Mouse (Mus musculus) embryonic facial prominence, embryonic 13.5 days (tissue): Measurements from ENCODE around the gene Pzp. TPM values are rescaled to one million over a fixed set of nuclear protein-coding genes. Genes with fewer than 3 reads are reported as not detected.

ENCODE experiments used
- ATAC-seq: fragments of 200-750 bp; cut with Nextera tagmentation; 2 replicates; pipeline ENCODE4 v1.8.0; 2017; ENCODE audit warnings: low read depth; ENCODE audit not compliant: insufficient number of reproducible peaks, insufficient read depth, low FRiP score, low TSS enrichment
- H3K27ac ChIP-seq: fragments of 300-500 bp; sonication (generic); 2 replicates; pipeline ENCODE4 v1.5.1; 2015; ENCODE audit warnings: moderate library complexity, mild to moderate bottlenecking, inconsistent platforms
- H3K27me3 ChIP-seq: fragments of 300-500 bp; sonication (generic); 2 replicates; pipeline ENCODE4 v1.6.1; 2015; ENCODE audit warnings: mild to moderate bottlenecking, inconsistent platforms
- H3K36me3 ChIP-seq: fragments of 300-500 bp; sonication (generic); 2 replicates; pipeline ENCODE4 v1.6.1; 2015; ENCODE audit warnings: mild to moderate bottlenecking, inconsistent platforms
- H3K4me1 ChIP-seq: fragments of 300-500 bp; sonication (generic); 2 replicates; pipeline ENCODE4 v1.6.1; 2015; ENCODE audit warnings: inconsistent platforms
- H3K4me2 ChIP-seq: fragments of 300-500 bp; sonication (generic); 2 replicates; pipeline ENCODE4 v1.6.1; 2015; ENCODE audit warnings: moderate library complexity, mild to moderate bottlenecking, inconsistent platforms
- H3K4me3 ChIP-seq: fragments of 300-500 bp; sonication (generic); 2 replicates; pipeline ENCODE4 v1.5.1; 2015; ENCODE audit warnings: mild to moderate bottlenecking, inconsistent platforms
- H3K9ac ChIP-seq: fragments of 300-500 bp; sonication (generic); 2 replicates; pipeline ENCODE4 v1.6.1; 2015; ENCODE audit warnings: mild to moderate bottlenecking, inconsistent platforms
- H3K9me3 ChIP-seq: fragments of 300-500 bp; sonication (generic); 2 replicates; pipeline ENCODE4 v1.6.1; 2016; ENCODE audit warnings: inconsistent platforms
- WGBS: fragments of 180-500 bp; shearing (Covaris S2); methylation state at CpG from one replicate; pipeline ENCODE4 v1.1.7; 2015; ENCODE audit warnings: mixed read lengths; 5-methylcytosine and 5-hydroxymethylcytosine counted together
- polyA plus RNA-seq: library from polyadenylated mRNA; unstranded; fragments of >200 nt; fragmentation: Nextera tagmentation; extraction: Ambion mirVana; gene quantifications from 2 replicates; pipeline ENCODE4 v1.2.1, GENCODE M21; 2015

Pzp gene
- polyA plus RNA-seq, 1 experiment from 2014 or later: 0.15 TPM

DNA sequence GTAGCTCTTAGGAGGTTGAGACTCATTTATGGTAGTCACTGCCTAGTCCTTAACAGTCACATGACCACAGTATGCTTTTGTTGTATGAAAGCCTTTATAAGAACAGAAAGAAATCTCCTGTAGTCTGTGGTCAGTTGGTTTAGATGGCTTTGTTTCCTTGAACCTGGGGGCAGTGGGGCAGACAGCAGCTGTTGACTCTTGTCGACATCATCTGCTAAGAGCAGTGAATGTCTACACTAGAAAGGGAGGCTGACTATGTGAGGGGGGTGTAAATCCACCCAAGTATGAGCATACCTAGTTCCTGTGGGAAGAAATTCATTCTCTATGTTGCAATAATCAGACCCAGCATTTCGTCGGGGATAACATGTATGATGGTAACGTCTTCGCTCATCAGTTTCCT is 79.5 kb downstream of the Pzp start:
- WGBS: 98% methylated on average over 5 of the region's 5 CpGs
- no peaks in the 10 kb centered on the region for H3K27me3 ChIP-seq
- H3K27ac ChIP-seq: no peak overlapping the region
- no peak for ATAC-seq
- H3K9me3 ChIP-seq: no peaks in the 10 kb centered on the region
- H3K4me3 ChIP-seq: no peak overlapping the region
- H3K4me2 ChIP-seq: no peak overlapping the region
- H3K36me3 ChIP-seq: no peaks in the 10 kb centered on the region; the same call in 1 of the 2 replicates
- H3K9ac ChIP-seq: no peak overlapping the region
- peaks cover 7% of the 10 kb centered on the region; the same call in 1 of the 2 replicates for H3K4me1 ChIP-seq

DNA sequence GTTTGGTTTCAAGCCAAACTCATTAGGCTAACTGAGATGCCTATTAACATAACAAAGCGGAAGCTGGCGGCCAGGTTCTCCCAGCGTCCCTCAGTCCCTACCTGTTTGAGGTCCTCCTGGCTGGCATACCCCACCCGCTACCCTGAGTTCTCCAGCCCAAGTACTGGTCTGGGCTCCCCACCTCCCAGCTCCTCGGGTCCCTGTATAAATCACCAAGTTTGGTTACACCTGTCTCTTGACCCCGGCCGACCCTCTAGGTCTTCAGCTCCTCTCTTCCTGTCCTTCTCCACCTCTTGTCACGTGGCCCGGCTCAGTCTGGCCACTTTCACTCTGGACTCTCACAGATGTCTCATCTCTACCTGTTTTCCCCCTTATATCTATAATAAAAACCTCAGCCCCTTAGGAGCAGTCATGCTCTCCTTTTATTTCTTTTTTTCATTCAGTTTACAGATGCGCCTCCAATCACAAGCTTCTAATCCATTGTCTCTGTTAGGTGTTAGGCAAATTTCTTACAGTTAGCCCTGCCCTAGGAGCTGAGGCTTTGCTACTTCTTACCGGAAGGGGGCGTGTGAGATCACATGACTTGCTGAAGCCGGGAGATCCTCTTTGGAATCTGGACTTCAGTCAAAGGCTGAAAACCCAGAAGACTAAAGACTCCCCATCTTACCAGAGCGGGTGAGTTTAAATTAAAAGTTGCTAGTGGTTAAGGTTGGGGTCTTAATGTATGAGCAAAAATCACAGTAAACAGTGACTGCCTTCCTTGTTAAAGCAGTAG is 80.6 kb downstream of the Pzp start:
- Histone ChIP-seq H3K36me3 (no peaks in the 10 kb centered on the region; the same call in 1 of the 2 replicates), H3K4me1 (peaks cover 7% of the 10 kb centered on the region; the same call in 1 of the 2 replicates), H3K9me3 (no peaks in the 10 kb centered on the region), H3K9ac (no peak overlapping the region), H3K4me2 (peak overlapping the region; percentile 24), H3K27ac (no peak overlapping the region), H3K4me3 (no peak overlapping the region), H3K27me3 (no peaks in the 10 kb centered on the region)
- WGBS: 13% methylated on average over 14 of the region's 14 CpGs
- no peak for ATAC-seq

GRCm38 (mm10) chr6:128440238-128440637 is 86.3 kb downstream of the Pzp start:
- no peak overlapping the region for H3K9ac ChIP-seq
- no peak overlapping the region for H3K4me2 ChIP-seq
- no peaks in the 10 kb centered on the region for H3K9me3 ChIP-seq
- peaks cover 13% of the 10 kb centered on the region for H3K36me3 ChIP-seq
- H3K4me1 ChIP-seq: peaks cover 19% of the 10 kb centered on the region
- H3K4me3 ChIP-seq: no peak overlapping the region
- WGBS: 90% methylated on average over 2 of the region's 2 CpGs
- no peak overlapping the region for H3K27ac ChIP-seq
- no peak for ATAC-seq
- no peaks in the 10 kb centered on the region for H3K27me3 ChIP-seq

DNA sequence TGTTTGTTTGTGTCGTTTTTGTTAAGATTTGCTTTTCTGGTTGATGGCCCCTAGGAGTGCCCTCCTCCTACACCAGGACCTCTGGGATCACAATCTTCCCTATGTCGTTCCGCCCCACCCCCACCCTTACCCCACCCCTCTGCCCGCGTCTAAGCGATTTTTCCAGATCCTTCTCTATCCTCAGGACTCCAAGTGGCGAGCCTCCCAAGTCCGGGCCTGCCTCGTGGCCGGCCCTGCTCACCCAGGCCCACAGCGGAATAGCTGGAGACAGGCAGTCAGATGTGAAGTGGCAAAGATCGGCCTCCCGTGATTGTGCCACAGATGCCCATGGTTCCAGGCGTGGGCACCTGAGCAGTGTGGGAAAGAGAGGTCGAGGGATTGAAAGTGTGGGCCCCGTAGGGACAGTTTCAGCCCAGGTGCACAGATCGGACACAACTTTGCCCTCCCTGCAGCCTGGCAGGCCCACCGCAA is 87.6 kb downstream of the Pzp start:
- Histone ChIP-seq H3K4me3 (peak overlapping the region; percentile 96), H3K27ac (peak overlapping the region; percentile 94), H3K36me3 (peaks cover 27% of the 10 kb centered on the region), H3K4me2 (peak overlapping the region; percentile 67), H3K9ac (peak overlapping the region; percentile 96), H3K27me3 (no peaks in the 10 kb centered on the region), H3K4me1 (peaks cover 19% of the 10 kb centered on the region), H3K9me3 (no peaks in the 10 kb centered on the region)
- ATAC-seq: peak; percentile 58
- WGBS: 23% methylated on average over 18 of the region's 18 CpGs

DNA sequence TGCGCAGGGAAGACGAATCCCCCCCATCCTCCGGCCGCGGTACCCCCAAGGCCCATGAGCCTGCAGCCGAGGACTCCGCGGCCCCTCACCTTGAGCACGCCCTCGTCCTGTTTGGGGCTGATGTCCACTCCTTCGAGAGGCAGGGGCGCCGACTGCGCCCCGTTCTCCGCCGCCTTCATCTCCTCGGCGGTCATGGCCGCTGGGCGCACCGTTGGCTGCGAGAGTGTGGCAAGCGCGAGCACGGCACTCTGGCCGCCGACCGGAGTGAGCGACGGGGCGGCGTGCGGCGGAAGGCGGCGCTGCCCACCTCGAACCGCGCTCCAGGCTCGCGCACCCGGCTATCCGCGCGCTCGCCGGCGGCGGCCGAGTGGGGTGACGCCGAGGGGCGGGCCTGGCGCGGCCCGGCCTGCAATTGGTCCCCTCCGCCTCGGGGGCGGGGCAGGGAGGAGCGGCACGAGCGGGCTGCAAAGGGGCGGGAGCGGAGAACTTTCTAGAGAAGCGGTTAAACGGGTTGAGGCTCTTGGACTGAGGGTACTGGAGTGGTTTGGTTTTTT is 88.1 kb downstream of the Pzp start, which contains the start of gene Fkbp4:
Gene Fkbp4, minus strand, starts transcription at position 361 of the 554 bp plus-strand sequence.
- H3K9me3 ChIP-seq: no peaks in the 10 kb centered on the region
- under 1% methylated on average over 62 of the region's 67 CpGs for WGBS
- peak within 1 kb of the TSS; percentile 96 for H3K4me3 ChIP-seq
- H3K9ac ChIP-seq: peak within 1 kb of the TSS; percentile 96
- H3K36me3 ChIP-seq: peaks cover 32% of the 10 kb centered on the region
- no peaks in the 10 kb centered on the region for H3K27me3 ChIP-seq
- peaks cover 19% of the 10 kb centered on the region for H3K4me1 ChIP-seq
- H3K4me2 ChIP-seq: peak within 1 kb of the TSS; percentile 67
- ATAC-seq: peak; percentile 94
- peak within 1 kb of the TSS; percentile 94 for H3K27ac ChIP-seq

DNA sequence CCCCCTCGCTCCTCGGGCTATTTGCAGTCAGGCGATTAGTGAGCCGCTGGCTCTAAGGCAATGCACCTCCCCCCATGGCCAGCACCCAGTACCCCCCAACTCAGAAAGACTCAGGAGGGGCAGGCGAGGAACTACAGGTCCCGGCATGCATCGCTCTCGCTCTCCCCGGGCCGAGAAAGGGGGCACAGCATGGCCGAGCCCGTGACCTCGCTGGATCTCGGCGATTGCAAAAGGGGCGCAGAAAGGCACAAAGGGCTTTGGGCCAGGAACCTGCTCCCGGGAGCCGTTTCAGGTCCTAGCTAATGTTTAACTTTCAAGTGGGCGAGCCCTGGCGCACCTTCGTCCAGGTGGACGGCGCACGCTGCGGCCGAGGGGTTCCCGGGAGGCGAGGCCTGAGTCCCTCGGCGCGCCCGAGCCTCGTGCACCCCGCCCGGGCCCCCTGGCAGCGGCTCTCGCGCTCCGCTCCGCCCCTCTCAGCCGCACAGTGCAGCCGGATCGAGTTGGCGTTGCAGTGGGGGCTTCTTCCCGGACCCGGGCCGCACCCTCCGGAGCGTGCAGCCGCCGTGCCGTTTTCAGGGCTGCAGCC is 88.7 kb downstream of the Pzp start:
- H3K27me3 ChIP-seq: no peaks in the 10 kb centered on the region
- no peaks in the 10 kb centered on the region for H3K9me3 ChIP-seq
- WGBS: under 1% methylated on average over 52 of the region's 52 CpGs
- peaks cover 38% of the 10 kb centered on the region for H3K36me3 ChIP-seq
- peak; percentile 69 for ATAC-seq
- H3K27ac ChIP-seq: peak overlapping the region; percentile 94
- peak overlapping the region; percentile 67 for H3K4me2 ChIP-seq
- H3K9ac ChIP-seq: peak overlapping the region; percentile 96
- H3K4me1 ChIP-seq: peaks cover 19% of the 10 kb centered on the region
- H3K4me3 ChIP-seq: peak overlapping the region; percentile 96

DNA sequence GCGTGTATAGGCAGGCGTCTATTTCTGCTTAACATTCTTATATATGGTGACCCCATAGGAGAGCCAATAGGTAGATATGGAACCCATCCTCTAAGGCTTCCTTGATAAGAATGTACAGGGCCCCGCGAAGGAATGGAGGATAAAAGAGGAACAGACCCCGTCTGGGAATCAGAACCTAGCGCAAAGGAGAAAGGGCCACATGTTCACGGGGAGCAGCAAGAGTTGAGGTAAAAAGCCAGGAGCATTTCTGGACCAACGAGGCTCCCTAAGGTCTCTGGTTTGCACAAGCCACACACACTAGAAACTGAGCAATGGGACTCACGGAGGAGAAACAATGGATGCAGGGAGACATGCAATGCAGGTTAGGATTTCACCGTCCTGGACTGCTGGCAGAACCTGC is 89.2 kb downstream of the Pzp start:
- H3K27me3 ChIP-seq: no peaks in the 10 kb centered on the region
- peaks cover 19% of the 10 kb centered on the region for H3K4me1 ChIP-seq
- peak overlapping the region; percentile 96 for H3K4me3 ChIP-seq
- peak overlapping the region; percentile 94 for H3K27ac ChIP-seq
- no peak for ATAC-seq
- peak overlapping the region; percentile 96 for H3K9ac ChIP-seq
- H3K9me3 ChIP-seq: no peaks in the 10 kb centered on the region
- H3K36me3 ChIP-seq: peaks cover 43% of the 10 kb centered on the region
- 3% methylated on average over 10 of the region's 10 CpGs for WGBS
- H3K4me2 ChIP-seq: peak overlapping the region; percentile 67

DNA sequence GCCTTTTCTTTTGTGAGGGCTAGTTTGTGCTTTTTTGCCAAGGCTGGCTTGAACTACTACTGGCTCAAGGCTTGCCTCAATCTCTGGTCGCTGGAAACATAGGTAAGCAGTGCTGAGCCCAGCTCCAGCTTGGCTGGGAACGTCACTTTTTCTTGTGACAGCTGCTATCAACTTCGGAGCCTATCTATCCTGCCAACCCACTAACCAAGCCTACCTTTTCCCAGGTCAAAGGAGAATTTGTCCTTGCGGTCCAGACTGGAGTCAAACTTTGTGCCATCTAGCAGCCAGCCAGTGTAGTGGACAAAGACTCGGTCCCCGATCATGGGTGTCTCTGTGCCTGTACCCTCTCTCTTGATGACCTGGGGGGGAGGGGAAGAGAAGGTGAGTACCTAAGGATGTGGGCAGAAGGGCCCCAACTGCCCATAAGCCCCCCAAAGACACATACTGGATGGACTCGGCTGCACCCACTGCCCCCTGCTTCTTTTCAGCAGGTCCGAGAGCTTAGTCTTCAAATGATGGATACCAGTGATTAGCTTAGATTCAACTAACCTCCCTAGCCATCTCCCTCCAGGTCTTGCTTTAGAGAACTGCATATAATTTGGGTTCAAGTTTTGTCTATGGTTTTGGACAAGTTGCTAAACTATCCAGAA is 90.0 kb downstream of the Pzp start:
- WGBS: 85% methylated on average over 8 of the region's 8 CpGs
- H3K36me3 ChIP-seq: peaks cover 51% of the 10 kb centered on the region

GRCm38 (mm10) chr6:128435474-128435873 is 91.0 kb downstream of the Pzp start:
- no peak for ATAC-seq
- H3K27me3 ChIP-seq: no peaks in the 10 kb centered on the region
- H3K27ac ChIP-seq: no peak overlapping the region
- no peak overlapping the region for H3K9ac ChIP-seq
- H3K9me3 ChIP-seq: no peaks in the 10 kb centered on the region
- peaks cover 61% of the 10 kb centered on the region for H3K36me3 ChIP-seq
- no peak overlapping the region for H3K4me2 ChIP-seq
- H3K4me1 ChIP-seq: peaks cover 19% of the 10 kb centered on the region
- whole genome bisulfite sequencing: 87% methylated on average over 5 of the region's 5 CpGs
- H3K4me3 ChIP-seq: no peak overlapping the region

More for the DNA sequence above, 90.0 kb downstream of the Pzp start:
- no peak for ATAC-seq
- Histone ChIP-seq H3K4me2 (peak overlapping the region; percentile 67), H3K9ac (peak overlapping the region; percentile 96), H3K4me3 (peak overlapping the region; percentile 96), H3K27ac (no peak overlapping the region), H3K4me1 (peaks cover 19% of the 10 kb centered on the region), H3K27me3 (no peaks in the 10 kb centered on the region), H3K9me3 (no peaks in the 10 kb centered on the region)
